Mouse (Mus musculus) bone marrow macrophage, adult 2 months (primary cell): ENCODE results near the gene Gm11549.

ENCODE experiments used
- CTCF ChIP-seq: IDR thresholded peaks from 2 replicates; pipeline ENCODE4 v1.5.1; 2012; ENCODE audit warnings: low read depth, mild to moderate bottlenecking, low read length, moderate library complexity
- POLR2A ChIP-seq: IDR thresholded peaks from 2 replicates; pipeline ENCODE4 v1.6.1; 2012; ENCODE audit warnings: mild to moderate bottlenecking, low read depth, low read length, borderline replicate concordance

GRCm38 (mm10) chr3:36495436-36495835 lies 26.2 kb downstream of the Gm11549 start:
- TF ChIP-seq POLR2A, result no peak
- TF ChIP-seq CTCF, result peak; percentile 64
